Mouse (Mus musculus): Measurements from ENCODE around the gene Col9a2. TPM values are rescaled to one million over a fixed set of nuclear protein-coding genes. Genes with fewer than 3 reads are reported as not detected.
A peak's percentile ranks its signal among the peaks of the same experiment; 100 is the strongest.

Col9a2 gene
- polyA plus RNA-seq, 1 experiment from 2014 or later = 3.9 TPM

- Histone ChIP-seq H3K9ac (ENCODE audit: low read depth, low read length) (no peak overlapping the region), H3K36me3 (ENCODE audit: control insufficient read depth, insufficient read depth) (no peaks in the 10 kb centered on the region), H3K27me3 (replicated peaks; ENCODE audit: control insufficient read depth, insufficient read depth, low read length) (no peaks in the 10 kb centered on the region), H3K9me3 (ENCODE audit: control insufficient read depth) (no peaks in the 10 kb centered on the region), H3K4me2 (replicated peaks; ENCODE audit: low read depth) (no peak overlapping the region), H3K27ac (ENCODE audit: low read depth, low read length) (no peak overlapping the region), H3K4me1 (replicated peaks; ENCODE audit: control insufficient read depth, insufficient read depth, low read length) (peaks cover 5% of the 10 kb centered on the region; the same call in 1 of the 2 replicates), H3K4me3 (ENCODE audit: low read depth, low read length) (no peak overlapping the region)
- WGBS = 72% methylated on average over 11 of the region's 11 CpGs
- no peak for TF ChIP-seq CTCF (IDR thresholded peaks at IDR 0.05; ENCODE audit: low read depth)
- no peak for ATAC-seq
These were observed 28.2 kb upstream of the Col9a2 start for GRCm38 (mm10) chr4:121010770-121011549.

- Histone ChIP-seq H3K27ac (ENCODE audit: low read depth, low read length) (peak overlapping the region; percentile 60; the same call in 1 of the 2 replicates), H3K9me3 (ENCODE audit: control insufficient read depth) (no peaks in the 10 kb centered on the region), H3K36me3 (ENCODE audit: control insufficient read depth, insufficient read depth) (no peaks in the 10 kb centered on the region), H3K27me3 (replicated peaks; ENCODE audit: control insufficient read depth, insufficient read depth, low read length) (no peaks in the 10 kb centered on the region), H3K9ac (ENCODE audit: low read depth, low read length) (peak overlapping the region; percentile 27; the same call in 1 of the 2 replicates), H3K4me2 (replicated peaks; ENCODE audit: low read depth) (peak overlapping the region; percentile 96), H3K4me3 (ENCODE audit: low read depth, low read length) (peak overlapping the region; percentile 97; the same call in 1 of the 2 replicates), H3K4me1 (replicated peaks; ENCODE audit: control insufficient read depth, insufficient read depth, low read length) (no peaks in the 10 kb centered on the region; the same call in 1 of the 2 replicates)
- ATAC-seq = peak; percentile 25; the same call in 1 of the 2 replicates
- 38% methylated on average over 10 of the region's 10 CpGs for WGBS
- TF ChIP-seq CTCF (IDR thresholded peaks at IDR 0.05; ENCODE audit: low read depth) = no peak
These were observed 24.5 kb upstream of the Col9a2 start for GRCm38 (mm10) chr4:121014594-121015267.

GRCm38 (mm10) chr4:121015268-121015659 lies 23.9 kb upstream of the Col9a2 start:
- 67% methylated on average over 7 of the region's 7 CpGs for WGBS
- Histone ChIP-seq H3K4me3 (ENCODE audit: low read depth, low read length) (peak overlapping the region; percentile 97), H3K4me2 (replicated peaks; ENCODE audit: low read depth) (peak overlapping the region; percentile 96)

GRCm38 (mm10) chr4:121016021-121016898 lies 22.9 kb upstream of the Col9a2 start:
- H3K27me3 ChIP-seq (replicated peaks; ENCODE audit: control insufficient read depth, insufficient read depth, low read length) = no peaks in the 10 kb centered on the region
- peak; percentile 59 for ATAC-seq
- peak overlapping the region; percentile 96 for H3K4me2 ChIP-seq (replicated peaks; ENCODE audit: low read depth)
- peak overlapping the region; percentile 97 for H3K4me3 ChIP-seq (ENCODE audit: low read depth, low read length)
- 2% methylated on average over 39 of the region's 40 CpGs for WGBS
- H3K36me3 ChIP-seq (ENCODE audit: control insufficient read depth, insufficient read depth) = no peaks in the 10 kb centered on the region
- TF ChIP-seq CTCF (IDR thresholded peaks at IDR 0.05; ENCODE audit: low read depth) = no peak
- peak overlapping the region; percentile 95 for H3K27ac ChIP-seq (ENCODE audit: low read depth, low read length)
- no peaks in the 10 kb centered on the region for H3K9me3 ChIP-seq (ENCODE audit: control insufficient read depth)
- H3K4me1 ChIP-seq (replicated peaks; ENCODE audit: control insufficient read depth, insufficient read depth, low read length) = no peaks in the 10 kb centered on the region
- peak overlapping the region; percentile 93 for H3K9ac ChIP-seq (ENCODE audit: low read depth, low read length)

More at GRCm38 (mm10) chr4:121015268-121015659, 23.9 kb upstream of the Col9a2 start:
- no peak for ATAC-seq
- H3K36me3 ChIP-seq (ENCODE audit: control insufficient read depth, insufficient read depth) = no peaks in the 10 kb centered on the region
- H3K27ac ChIP-seq (ENCODE audit: low read depth, low read length) = peak overlapping the region; percentile 30; the same call in 1 of the 2 replicates
- peak overlapping the region; percentile 27; the same call in 1 of the 2 replicates for H3K9ac ChIP-seq (ENCODE audit: low read depth, low read length)
- TF ChIP-seq CTCF (IDR thresholded peaks at IDR 0.05; ENCODE audit: low read depth) = no peak
- H3K4me1 ChIP-seq (replicated peaks; ENCODE audit: control insufficient read depth, insufficient read depth, low read length) = no peaks in the 10 kb centered on the region
- no peaks in the 10 kb centered on the region for H3K27me3 ChIP-seq (replicated peaks; ENCODE audit: control insufficient read depth, insufficient read depth, low read length)
- H3K9me3 ChIP-seq (ENCODE audit: control insufficient read depth) = no peaks in the 10 kb centered on the region

DNA sequence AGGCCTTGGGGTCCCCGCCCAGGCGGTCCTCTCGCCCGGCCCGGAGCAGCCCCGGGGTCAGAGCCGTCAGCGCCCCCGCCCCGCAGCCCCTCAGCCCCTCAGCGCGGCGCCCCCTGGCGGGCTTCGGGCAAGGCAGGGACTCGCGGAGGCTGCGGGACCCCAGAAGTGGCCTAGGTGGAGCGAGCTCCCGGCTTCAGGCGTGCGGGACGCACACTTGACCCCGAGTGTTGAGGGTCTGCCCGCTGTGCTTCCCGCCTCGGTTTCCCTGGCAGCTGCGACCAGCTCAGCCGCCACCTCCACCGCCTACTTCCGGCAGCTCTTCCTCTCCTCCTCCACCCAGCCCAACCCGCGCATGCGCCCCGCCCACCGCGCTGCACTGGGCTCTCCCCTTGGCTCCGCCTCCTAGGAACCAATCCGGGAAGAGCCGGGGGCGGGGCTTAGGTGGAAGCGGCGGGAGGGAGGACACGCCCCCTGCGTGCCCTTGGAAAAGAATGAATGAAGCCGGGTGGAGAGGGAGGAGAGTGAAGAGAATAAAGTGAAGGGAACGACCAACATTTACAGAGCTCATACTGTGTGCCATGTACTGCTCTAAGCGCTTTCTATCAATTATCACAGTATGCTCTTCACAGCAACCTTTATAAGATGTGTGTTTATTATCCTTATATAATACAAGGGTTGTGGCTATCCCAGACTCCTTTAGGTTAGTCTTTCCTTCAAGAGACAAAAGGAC lies 22.1 kb upstream of the Col9a2 start, which contains the start of gene Smap2:
TSS of gene Smap2 (minus strand) at position 320 of the 730 bp plus-strand sequence.
- 0% methylated on average over 46 of the region's 48 CpGs for WGBS
- peak within 1 kb of the TSS; percentile 95 for H3K27ac ChIP-seq (ENCODE audit: low read depth, low read length)
- H3K36me3 ChIP-seq (ENCODE audit: control insufficient read depth, insufficient read depth) = no peaks in the 10 kb centered on the region
- no peaks in the 10 kb centered on the region for H3K27me3 ChIP-seq (replicated peaks; ENCODE audit: control insufficient read depth, insufficient read depth, low read length)
- H3K4me3 ChIP-seq (ENCODE audit: low read depth, low read length) = peak within 1 kb of the TSS; percentile 97
- TF ChIP-seq CTCF (IDR thresholded peaks at IDR 0.05; ENCODE audit: low read depth) = peak; percentile 77
- no peaks in the 10 kb centered on the region for H3K9me3 ChIP-seq (ENCODE audit: control insufficient read depth)
- H3K4me1 ChIP-seq (replicated peaks; ENCODE audit: control insufficient read depth, insufficient read depth, low read length) = no peaks in the 10 kb centered on the region
- peak within 1 kb of the TSS; percentile 93 for H3K9ac ChIP-seq (ENCODE audit: low read depth, low read length)
- H3K4me2 ChIP-seq (replicated peaks; ENCODE audit: low read depth) = peak within 1 kb of the TSS; percentile 96
- peak; percentile 95 for ATAC-seq
